8 mouse cellular contexts compared by ENCODE assay signal in genomic region chr19:40659651-40660478, GRCm38 (mm10). TPM values are rescaled to one million over a fixed set of nuclear protein-coding genes. Genes with fewer than 3 reads are reported as not detected.
A peak's percentile ranks its signal among the peaks of the same experiment; 100 is the strongest.
DNase-seq lines count a peak whose midpoint lies in the region; ATAC-seq and TF ChIP-seq lines count a peak whose summit lies in the region.

No protein-coding gene starts in this region.

- no peaks in the 10 kb centered on the region for H3K9me3 ChIP-seq in MEL (replicated peaks; ENCODE audit: insufficient read depth, low read length)
- H3K9me3 ChIP-seq in forebrain, embryonic 14.5 days (replicated peaks; ENCODE audit: control insufficient read depth, low read length), result no peaks in the 10 kb centered on the region
- no peaks in the 10 kb centered on the region for H3K9me3 ChIP-seq in hindbrain, embryonic 15.5 days
- no peaks in the 10 kb centered on the region for H3K9me3 ChIP-seq in liver, embryonic 15.5 days (replicated peaks)

- TF ChIP-seq POLR2A in MEL (IDR thresholded peaks at IDR 0.05; ENCODE audit: control insufficient read depth in 1 of 2, insufficient read depth in 1 of 2, low read depth in 1 of 2, low read length in 2 of 2, poor library complexity in 1 of 2), result no peak

- peak; percentile 33 for DNase-seq in kidney, adult 18-20 months
- no peak for DNase-seq in kidney, adult 11 months
- DNase-seq in MEL (ENCODE audit: low read depth, low spot score), result peak; percentile 17
- DNase-seq in forebrain, embryonic 14.5 days (ENCODE audit: low spot score), result peak; percentile 82
- peak; percentile 17 to 32 for DNase-seq in natural killer cell, adult 2 months (ENCODE audit: low spot score in 2 of 2)
- DNase-seq in ovary, adult 18-20 months (ENCODE audit: low spot score), result no peak

- no peak overlapping the region for H3K9ac ChIP-seq in MEL (ENCODE audit: control insufficient read depth, low read depth, low read length, poor library complexity, severe bottlenecking)
- peak overlapping the region; percentile 57 for H3K9ac ChIP-seq in forebrain, embryonic 14.5 days (ENCODE audit: low read length)
- peak overlapping the region; percentile 46 for H3K9ac ChIP-seq in hindbrain, embryonic 15.5 days
- no peak overlapping the region for H3K9ac ChIP-seq in liver, embryonic 15.5 days

- no peak for TF ChIP-seq RAD21 in MEL (IDR thresholded peaks at IDR 0.05; ENCODE audit: low read depth, low read length)

- peaks cover 3% of the 10 kb centered on the region in 2 experiments; a peak in 3 of 4 replicates for H3K27me3 ChIP-seq in MEL (ENCODE audit: control insufficient read depth in 1 of 2, insufficient read depth in 2 of 2, low read length in 2 of 2)
- no peaks in the 10 kb centered on the region for H3K27me3 ChIP-seq in forebrain, embryonic 14.5 days (replicated peaks; ENCODE audit: control insufficient read depth, insufficient read depth, low read length)
- no peaks in the 10 kb centered on the region for H3K27me3 ChIP-seq in hindbrain, embryonic 15.5 days
- peaks cover 24% of the 10 kb centered on the region for H3K27me3 ChIP-seq in liver, embryonic 15.5 days

- peak overlapping the region in 1 of 2 experiments; percentile 17; a peak in 2 of 4 replicates for H3K4me3 ChIP-seq in MEL (ENCODE audit: control insufficient read depth in 1 of 2, insufficient read depth in 1 of 2, low read depth in 2 of 2, low read length in 2 of 2)
- peak overlapping the region; percentile 31 for H3K4me3 ChIP-seq in forebrain, embryonic 14.5 days (ENCODE audit: low read depth, low read length)
- H3K4me3 ChIP-seq in hindbrain, embryonic 15.5 days, result peak overlapping the region; percentile 38
- peak overlapping the region; percentile 35 for H3K4me3 ChIP-seq in liver, embryonic 15.5 days (replicated peaks)

- TF ChIP-seq CTCF in MEL (IDR thresholded peaks at IDR 0.05 in 2 of 3, conservative IDR thresholded peaks at IDR 0.05 in 1 of 3; ENCODE audit: control insufficient read depth in 1 of 3, insufficient read depth in 1 of 3, low read depth in 2 of 3, low read length in 3 of 3, poor library complexity in 1 of 3, severe bottlenecking in 1 of 3), result no peak

- peak; percentile 89 for ATAC-seq in forebrain, embryonic 14.5 days
- ATAC-seq in hindbrain, embryonic 15.5 days (ENCODE audit: low FRiP score, low read depth), result peak; percentile 69
- no peak for ATAC-seq in liver, embryonic 15.5 days (ENCODE audit: insufficient read depth)

- H3K27ac ChIP-seq in MEL (ENCODE audit: control insufficient read depth, low read depth, low read length), result no peak overlapping the region
- H3K27ac ChIP-seq in forebrain, embryonic 14.5 days (ENCODE audit: low read depth, low read length), result peak overlapping the region; percentile 78
- peak overlapping the region; percentile 81 for H3K27ac ChIP-seq in hindbrain, embryonic 15.5 days (replicated peaks)
- H3K27ac ChIP-seq in liver, embryonic 15.5 days (replicated peaks), result peak overlapping the region; percentile 51

- H3K4me1 ChIP-seq in MEL (ENCODE audit: control insufficient read depth in 1 of 2, insufficient read depth in 2 of 2, low read length in 2 of 2), result no peaks in the 10 kb centered on the region
- peaks cover 11% of the 10 kb centered on the region for H3K4me1 ChIP-seq in forebrain, embryonic 14.5 days (ENCODE audit: control insufficient read depth, insufficient read depth, low read length)
- peaks cover 28% of the 10 kb centered on the region for H3K4me1 ChIP-seq in hindbrain, embryonic 15.5 days (replicated peaks)
- H3K4me1 ChIP-seq in liver, embryonic 15.5 days (replicated peaks), result peaks cover 14% of the 10 kb centered on the region

- no peak for TF ChIP-seq EP300 in MEL (IDR thresholded peaks at IDR 0.05; ENCODE audit: low read depth in 1 of 2, low read length in 2 of 2)

- H3K79me2 ChIP-seq in MEL (ENCODE audit: control insufficient read depth, insufficient read depth, low read length, poor library complexity), result no peaks in the 10 kb centered on the region

- peak overlapping the region; percentile 64 for H3K4me2 ChIP-seq in forebrain, embryonic 14.5 days (ENCODE audit: low read length)
- peak overlapping the region; percentile 65 for H3K4me2 ChIP-seq in hindbrain, embryonic 15.5 days
- peak overlapping the region; percentile 56 for H3K4me2 ChIP-seq in liver, embryonic 15.5 days

- 1% methylated on average over 16 of the region's 16 CpGs for WGBS in forebrain, embryonic 14.5 days
- WGBS in hindbrain, embryonic 15.5 days, result under 1% methylated on average over 16 of the region's 16 CpGs
- under 1% methylated on average over 16 of the region's 16 CpGs for WGBS in liver, embryonic 15.5 days (ENCODE audit: insufficient replicate concordance)

- no peaks in the 10 kb centered on the region for H3K36me3 ChIP-seq in MEL (ENCODE audit: control insufficient read depth in 1 of 2, insufficient read depth in 2 of 2, low read length in 2 of 2)
- no peaks in the 10 kb centered on the region for H3K36me3 ChIP-seq in forebrain, embryonic 14.5 days (ENCODE audit: control insufficient read depth, insufficient read depth, low read length)
- H3K36me3 ChIP-seq in hindbrain, embryonic 15.5 days, result no peaks in the 10 kb centered on the region
- no peaks in the 10 kb centered on the region for H3K36me3 ChIP-seq in liver, embryonic 15.5 days (replicated peaks)

TF ChIP-seq in MEL, 35 proteins besides CTCF, POLR2A, EP300 and RAD21:
- TF ChIP-seq CHD2 (IDR thresholded peaks at IDR 0.05; ENCODE audit: low read length), result no peak
TF ChIP-seq in MEL: peak in this region for 0.

RNA-seq across cellular contexts. Expression of gene Entpd1, which starts 47.7 kb away (rescaled TPM):
- not detected in 2 replicates for total RNA-seq in MEL (2012; rRNA removed)
- not detected for polyA plus RNA-seq in MEL (2012; ENCODE audit: insufficient read depth in 1 of 2, insufficient read length in 2 of 2, low read depth in 1 of 2, low replicate concordance in 2 of 2, missing spikeins in 1 of 2)
- 9.1 and 12.8 TPM in 2 replicates for polyA plus RNA-seq in forebrain, embryonic 14.5 days (2014; fragmentation: Nextera tagmentation; extraction: Ambion mirVana)
- polyA plus RNA-seq in hindbrain, embryonic 15.5 days (2015; fragmentation: Nextera tagmentation; extraction: Ambion mirVana), result 9.0 and 9.1 TPM in 2 replicates
- polyA plus RNA-seq in liver, embryonic 15.5 days (2015; fragmentation: Nextera tagmentation; extraction: Ambion mirVana), result 3.8 and 4.7 TPM in 2 replicates

RNA-seq across cellular contexts. Expression of gene Tctn3, which starts 47.8 kb away (rescaled TPM):
- total RNA-seq in MEL (2012; rRNA removed), result 2.9 and 3.6 TPM in 2 replicates
- 1 to 10 TPM in 1 of 2 experiments, not detected in 1; 6.2 TPM for polyA plus RNA-seq in MEL (2012; ENCODE audit: insufficient read depth in 1 of 2, insufficient read length in 2 of 2, low read depth in 1 of 2, low replicate concordance in 2 of 2, missing spikeins in 1 of 2)
- 9.3 and 11.5 TPM in 2 replicates for polyA plus RNA-seq in forebrain, embryonic 14.5 days (2014; fragmentation: Nextera tagmentation; extraction: Ambion mirVana)
- polyA plus RNA-seq in hindbrain, embryonic 15.5 days (2015; fragmentation: Nextera tagmentation; extraction: Ambion mirVana), result 13.2 and 14.2 TPM in 2 replicates
- polyA plus RNA-seq in liver, embryonic 15.5 days (2015; fragmentation: Nextera tagmentation; extraction: Ambion mirVana), result 1.9 and 2.0 TPM in 2 replicates

Comparison
In these comparisons a context has a peak if more than half of its experiments do, and no peak if none do; other contexts are left out.
1. DNase-seq: peak in kidney, adult 18-20 months (single experiment), MEL (single experiment), forebrain, embryonic 14.5 days (single experiment) and natural killer cell, adult 2 months (2 of 2); none in kidney, adult 11 months (single experiment) and ovary, adult 18-20 months (single experiment).
2. H3K9ac ChIP-seq: peak in forebrain, embryonic 14.5 days (single experiment) and hindbrain, embryonic 15.5 days (single experiment); none in MEL (single experiment) and liver, embryonic 15.5 days (single experiment).
3. Peak in every context shown above with its lines, with median percentiles within 50 percentile points of each other: H3K4me2 ChIP-seq.